Mouse (Mus musculus) heart, embryonic 10.5 days (tissue): Measurements from ENCODE around the gene Rpp25l. TPM values are rescaled to one million over a fixed set of nuclear protein-coding genes. Genes with fewer than 3 reads are reported as not detected.
"Not testable (repeated sequence)": the region's sequence is repeated elsewhere in the genome, so short reads cannot be mapped to it uniquely, and the experiment has no call there.

ENCODE experiments used
- DNase-seq: peaks from one replicate; pipeline ENCODE4 v3.0.0-alpha.2; 2017; ENCODE audit warnings: low spot score
- H3K27ac ChIP-seq: fragments of 300-500 bp; sonication (generic); 2 replicates; pipeline ENCODE4 v1.5.1; 2016; ENCODE audit warnings: mild to moderate bottlenecking
- H3K27me3 ChIP-seq: fragments of 300-500 bp; sonication (generic); 2 replicates; pipeline ENCODE4 v1.6.1; 2016; ENCODE audit warnings: mild to moderate bottlenecking; ENCODE audit not compliant: poor library complexity, insufficient read depth, severe bottlenecking
- H3K36me3 ChIP-seq: fragments of 300-500 bp; sonication (generic); 2 replicates; pipeline ENCODE4 v1.6.1; 2016; ENCODE audit warnings: mild to moderate bottlenecking, moderate library complexity
- H3K4me1 ChIP-seq: fragments of 300-500 bp; sonication (generic); 2 replicates; pipeline ENCODE4 v1.6.1; 2016; ENCODE audit warnings: mild to moderate bottlenecking
- H3K4me3 ChIP-seq: fragments of 300-500 bp; sonication (generic); 2 replicates; pipeline ENCODE4 v1.5.1; 2016; ENCODE audit warnings: mild to moderate bottlenecking, moderate library complexity
- H3K9me3 ChIP-seq: fragments of 300-500 bp; sonication (generic); 2 replicates; pipeline ENCODE4 v1.6.1; 2016; ENCODE audit warnings: mild to moderate bottlenecking, moderate library complexity
- WGBS: fragments of 180-500 bp; shearing (Covaris S2); methylation state at CpG from one replicate; pipeline ENCODE4 v1.1.7; 2016; 5-methylcytosine and 5-hydroxymethylcytosine counted together
- polyA plus RNA-seq: library from polyadenylated mRNA; unstranded; fragments of >200 nt; fragmentation: Nextera tagmentation; extraction: Ambion mirVana; gene quantifications from 2 replicates; pipeline ENCODE4 v1.2.1, GENCODE M21; 2016

Rpp25l gene
- 54.5 and 71.3 TPM in 2 replicates for polyA plus RNA-seq

DNA sequence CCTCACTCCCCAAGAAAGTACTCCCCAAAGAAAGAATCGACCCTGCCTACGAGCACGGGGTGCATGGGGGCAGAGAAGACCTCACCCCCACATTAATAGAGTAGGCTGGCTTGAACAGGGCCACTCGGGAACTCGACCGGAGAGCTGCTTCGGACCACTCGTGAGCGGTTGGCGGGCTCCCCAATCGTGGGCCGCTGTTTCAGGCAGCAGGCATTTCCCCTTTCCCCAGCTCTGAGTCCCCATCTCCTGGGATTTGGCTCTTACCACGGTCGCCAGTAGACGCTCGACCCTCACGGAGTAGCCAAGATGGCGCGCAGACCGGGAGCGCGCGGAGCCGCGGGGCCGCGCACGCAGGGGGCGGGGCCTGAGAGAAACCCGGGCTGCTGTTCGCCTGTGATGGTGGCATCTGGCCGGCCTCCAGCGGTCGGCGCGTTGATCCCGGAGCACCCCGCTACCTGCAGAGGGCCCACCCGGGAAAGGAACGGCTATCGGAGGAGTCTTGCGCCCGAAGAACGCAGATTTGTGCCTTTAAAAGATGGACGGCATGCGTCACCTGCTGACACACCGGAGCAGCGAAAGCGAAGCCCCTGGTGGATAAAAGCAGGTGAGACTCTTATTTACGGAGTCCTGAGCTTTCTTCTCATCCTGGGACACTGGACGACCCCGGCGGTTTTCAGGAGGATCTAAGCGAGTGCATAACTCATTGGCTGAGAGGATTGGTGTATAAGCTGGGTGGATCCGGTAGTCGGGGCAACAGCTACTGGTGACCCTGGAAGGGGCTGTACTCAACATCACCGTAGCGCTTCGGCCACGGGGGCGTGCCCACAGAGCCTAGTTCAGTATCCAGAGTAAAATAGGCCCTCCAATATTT lies at the start of gene Rpp25l:
Gene Rpp25l (minus strand): TSS at position 338 of the 871 bp plus-strand sequence.
- DNase-seq, result peak; percentile 94
- H3K36me3 ChIP-seq, result peaks cover 45% of the 10 kb centered on the region
- WGBS, result under 1% methylated on average over 61 of the region's 61 CpGs
- H3K4me1 ChIP-seq, result peaks cover 23% of the 10 kb centered on the region
- no peaks in the 10 kb centered on the region for H3K27me3 ChIP-seq
- H3K4me3 ChIP-seq, result peak within 1 kb of the TSS; percentile 79
- H3K9me3 ChIP-seq, result no peaks in the 10 kb centered on the region
- H3K27ac ChIP-seq, result peak within 1 kb of the TSS; percentile 95

DNA sequence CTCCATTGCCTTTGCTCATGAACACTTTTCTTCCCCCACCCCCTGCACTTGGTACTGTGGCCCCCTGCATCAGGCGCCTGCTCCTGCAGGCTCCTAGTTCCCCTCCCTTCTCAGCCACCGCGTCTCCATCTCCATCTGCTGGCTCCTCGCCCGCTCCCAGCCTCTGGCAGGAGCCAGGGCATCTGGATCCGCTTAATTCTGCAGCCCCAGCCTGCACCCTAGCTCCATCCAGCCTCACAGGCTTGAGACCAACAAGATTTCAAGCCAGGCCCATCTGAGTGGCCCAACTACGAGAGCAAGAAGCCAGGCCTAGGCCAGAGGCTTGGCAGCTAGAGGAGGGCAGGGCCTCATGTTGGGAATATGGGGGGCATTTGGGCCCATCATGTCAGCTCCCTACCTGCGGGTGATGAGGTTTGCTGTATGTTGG lies 49.4 kb upstream of the Rpp25l start:
- peak overlapping the region; percentile 57 for H3K4me3 ChIP-seq
- peaks cover 25% of the 10 kb centered on the region for H3K36me3 ChIP-seq
- 47% methylated on average over 8 of the region's 8 CpGs for WGBS
- H3K27me3 ChIP-seq, DNase-seq, H3K9me3 ChIP-seq: not testable (repeated sequence)
- H3K4me1 ChIP-seq, result peaks cover 45% of the 10 kb centered on the region
- H3K27ac ChIP-seq, result peak overlapping the region; percentile 90

DNA sequence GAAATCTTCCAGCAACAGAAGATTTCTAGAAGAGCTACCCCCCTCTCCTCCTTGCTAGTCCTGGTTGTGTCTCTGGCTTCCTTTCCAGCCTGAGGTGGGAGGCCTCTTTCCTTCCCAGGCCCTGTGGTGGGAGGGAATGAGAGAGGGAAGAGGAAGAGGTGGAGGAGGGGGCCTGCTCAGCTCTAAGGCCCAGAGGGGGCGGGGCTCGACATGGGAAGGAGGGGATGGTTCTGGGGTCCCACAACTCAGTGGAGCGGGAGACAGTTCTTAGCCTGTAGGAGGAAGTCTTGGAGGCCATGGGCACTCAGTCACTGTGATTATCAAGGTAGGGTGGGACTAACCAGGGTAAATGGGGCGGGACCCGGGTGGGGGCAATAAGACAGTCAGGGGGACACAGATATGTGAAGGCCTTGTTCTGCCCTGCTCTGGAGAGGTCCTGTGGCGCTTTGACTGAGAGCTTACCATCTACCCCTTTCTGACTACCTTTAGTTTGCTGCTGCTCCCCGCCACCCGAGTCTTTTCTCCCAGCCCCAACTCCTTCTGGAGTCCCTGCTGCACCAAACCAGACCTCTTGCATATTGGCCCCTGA lies 48.9 kb upstream of the Rpp25l start:
- WGBS, result 34% methylated on average over 8 of the region's 8 CpGs
- Histone ChIP-seq H3K36me3 (peaks cover 25% of the 10 kb centered on the region), H3K27me3 (no peaks in the 10 kb centered on the region), H3K4me1 (peaks cover 45% of the 10 kb centered on the region), H3K4me3 (peak overlapping the region; percentile 57), H3K27ac (peak overlapping the region; percentile 90), H3K9me3 (no peaks in the 10 kb centered on the region)
- no peak for DNase-seq

DNA sequence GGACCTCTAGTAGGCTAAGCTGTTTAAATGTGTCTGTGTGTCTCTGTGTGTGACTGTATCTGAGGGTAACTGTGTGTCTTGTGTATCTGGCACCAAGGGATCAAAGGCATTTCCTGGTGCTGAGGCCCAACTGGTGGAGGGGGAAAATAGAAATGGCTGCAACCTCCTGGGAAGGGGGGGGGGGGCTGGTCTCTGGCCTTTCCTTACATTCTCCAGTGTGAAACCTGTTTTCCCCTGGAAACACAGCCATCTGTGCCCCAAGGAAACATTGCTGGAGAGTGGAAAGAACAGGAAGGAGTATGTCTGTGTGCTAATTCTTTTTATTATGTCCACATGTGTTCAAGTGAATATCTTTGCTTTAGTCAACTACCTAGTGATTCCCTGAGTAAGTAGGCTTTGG lies 48.3 kb upstream of the Rpp25l start:
- no peak for DNase-seq
- H3K36me3 ChIP-seq, result peaks cover 26% of the 10 kb centered on the region
- no peaks in the 10 kb centered on the region for H3K9me3 ChIP-seq
- no peaks in the 10 kb centered on the region for H3K27me3 ChIP-seq
- peak overlapping the region; percentile 57 for H3K4me3 ChIP-seq
- H3K4me1 ChIP-seq, result peaks cover 48% of the 10 kb centered on the region
- H3K27ac ChIP-seq, result peak overlapping the region; percentile 90

DNA sequence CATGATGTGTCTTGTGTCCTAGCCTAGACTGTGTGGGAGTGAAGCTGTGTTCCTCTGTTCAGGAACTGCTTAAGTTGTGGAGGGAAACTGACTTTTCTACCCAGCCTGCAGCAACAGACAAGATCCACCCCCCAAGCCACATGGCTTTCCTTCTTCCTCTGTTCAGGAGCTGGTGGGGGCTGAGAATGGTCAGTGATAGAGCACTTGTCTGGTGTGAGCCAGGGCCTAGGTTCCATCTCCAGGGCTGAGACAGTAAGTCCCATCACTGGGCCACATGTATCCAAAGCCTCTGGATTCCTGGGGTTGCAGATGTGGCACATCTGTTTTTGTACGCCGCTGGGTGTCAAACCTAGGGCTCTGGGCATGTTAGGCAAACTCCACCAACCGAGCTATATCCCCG lies 47.6 kb upstream of the Rpp25l start:
- Histone ChIP-seq H3K27ac (peak overlapping the region; percentile 90), H3K9me3 (no peaks in the 10 kb centered on the region), H3K4me1 (peaks cover 55% of the 10 kb centered on the region), H3K36me3 (peaks cover 27% of the 10 kb centered on the region), H3K27me3 (no peaks in the 10 kb centered on the region), H3K4me3 (peak overlapping the region; percentile 57)
- no peak for DNase-seq
- WGBS, result 89% methylated on average over 4 of the region's 4 CpGs

DNA sequence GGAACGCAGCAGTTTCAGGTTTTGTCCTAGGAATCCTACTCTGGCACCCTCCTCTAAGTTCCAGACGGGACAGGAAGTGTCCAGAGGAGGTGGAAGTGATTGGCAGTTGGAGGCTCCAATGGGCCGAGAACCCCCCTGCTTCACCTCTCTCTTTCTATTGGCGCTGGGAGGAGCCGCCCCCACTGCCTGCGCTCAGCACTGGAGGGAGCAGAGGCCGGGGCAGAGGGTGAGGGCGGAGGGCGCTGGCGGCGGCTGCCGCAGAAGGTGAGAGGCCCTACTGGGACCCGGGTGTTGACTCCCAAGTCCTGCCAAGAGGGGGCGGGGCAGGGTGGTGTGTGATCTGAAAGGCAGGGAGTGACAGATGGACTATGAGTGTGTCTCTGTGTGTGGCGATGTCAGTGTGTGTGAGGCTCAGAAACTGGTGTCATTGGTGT lies 47.0 kb upstream of the Rpp25l start:
- Histone ChIP-seq H3K4me1 (peaks cover 55% of the 10 kb centered on the region), H3K4me3 (peak overlapping the region; percentile 57), H3K9me3 (no peaks in the 10 kb centered on the region), H3K27me3 (no peaks in the 10 kb centered on the region), H3K36me3 (peaks cover 24% of the 10 kb centered on the region), H3K27ac (peak overlapping the region; percentile 90)
- 1% methylated on average over 15 of the region's 15 CpGs for WGBS
- peak; percentile 98 for DNase-seq

DNA sequence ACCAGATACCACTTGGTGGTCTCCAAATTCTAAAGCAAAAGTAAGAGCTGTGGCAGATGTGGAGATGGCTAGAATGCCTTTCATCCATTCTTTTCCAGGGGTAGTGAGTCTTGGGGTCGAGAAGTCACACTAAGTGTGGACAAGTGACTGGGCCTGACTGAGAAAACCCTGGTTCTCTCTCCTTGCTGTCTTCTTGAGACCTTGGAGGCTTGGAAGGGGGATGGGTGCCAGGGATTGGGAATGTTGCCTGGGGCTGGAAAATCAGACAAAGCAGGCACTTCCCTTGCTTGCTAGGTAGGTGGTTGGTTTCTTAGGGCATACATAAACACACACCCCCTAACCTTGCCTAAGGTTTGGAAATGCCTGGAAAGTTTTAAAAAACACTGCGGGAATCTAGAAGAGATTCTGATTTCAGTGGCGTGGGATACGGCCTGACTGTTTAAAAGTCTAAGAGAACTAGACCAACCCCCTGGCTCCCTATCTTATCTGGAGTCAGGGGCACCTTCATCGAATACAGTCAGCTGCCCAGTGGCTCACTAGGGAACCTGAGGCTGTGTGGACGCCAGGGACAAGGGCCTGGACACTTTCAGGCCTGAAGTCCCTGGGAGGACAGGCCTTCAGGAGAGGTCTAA lies 46.4 kb upstream of the Rpp25l start:
- peaks cover 24% of the 10 kb centered on the region for H3K36me3 ChIP-seq
- WGBS, result 13% methylated on average over 6 of the region's 6 CpGs
- H3K4me3 ChIP-seq, result peak overlapping the region; percentile 57
- H3K27ac ChIP-seq, result peak overlapping the region; percentile 90
- peaks cover 58% of the 10 kb centered on the region for H3K4me1 ChIP-seq
- no peaks in the 10 kb centered on the region for H3K27me3 ChIP-seq
- DNase-seq, result peak; percentile 76
- H3K9me3 ChIP-seq, result no peaks in the 10 kb centered on the region

DNA sequence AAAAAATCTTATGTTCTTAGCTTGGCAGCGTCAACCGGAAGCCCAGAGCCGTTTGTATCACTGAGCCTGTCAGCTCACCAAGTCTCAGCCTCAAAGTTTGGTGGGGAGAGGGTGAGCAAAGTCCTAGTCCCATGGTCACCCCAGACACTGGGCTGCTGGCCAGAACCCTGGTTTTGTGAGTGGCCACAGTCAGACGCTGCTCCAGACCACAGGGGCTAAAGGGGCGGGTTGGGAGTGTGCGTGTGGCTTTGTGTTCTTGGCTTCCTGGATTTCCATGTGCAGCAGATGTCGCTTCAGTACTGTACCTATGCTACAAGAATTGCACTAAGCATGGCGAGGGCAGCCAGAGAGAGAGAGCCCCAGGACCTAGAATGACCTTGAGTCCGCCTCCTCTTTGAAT lies 45.9 kb upstream of the Rpp25l start:
- peaks cover 24% of the 10 kb centered on the region for H3K36me3 ChIP-seq
- no peaks in the 10 kb centered on the region for H3K9me3 ChIP-seq
- peak overlapping the region; percentile 90 for H3K27ac ChIP-seq
- WGBS, result 69% methylated on average over 9 of the region's 9 CpGs
- peaks cover 61% of the 10 kb centered on the region for H3K4me1 ChIP-seq
- no peaks in the 10 kb centered on the region for H3K27me3 ChIP-seq
- DNase-seq, result peak; percentile 72
- H3K4me3 ChIP-seq, result peak overlapping the region; percentile 57; the same call in 1 of the 2 replicates

DNA sequence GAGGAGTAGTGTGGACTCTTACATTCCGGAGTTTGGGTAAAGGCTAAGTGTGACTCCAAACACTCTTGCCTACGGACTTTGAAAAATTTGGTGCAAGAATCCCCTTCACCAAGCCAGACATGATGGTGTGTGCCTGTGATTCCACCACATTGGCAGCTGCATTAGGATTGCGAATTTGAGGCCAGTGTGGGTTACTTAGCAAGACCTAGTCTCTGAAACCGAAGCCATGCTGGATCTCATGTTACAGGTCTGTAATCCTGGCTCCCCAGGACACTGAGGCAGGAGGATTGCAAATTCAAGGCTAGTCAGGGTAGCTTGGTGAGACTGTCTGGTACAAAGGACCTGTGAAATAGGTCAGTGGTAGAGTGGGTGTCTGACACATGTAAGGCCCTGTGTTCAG lies 45.4 kb upstream of the Rpp25l start:
- Histone ChIP-seq H3K27me3 (no peaks in the 10 kb centered on the region), H3K4me3 (no peak overlapping the region), H3K9me3 (no peaks in the 10 kb centered on the region), H3K36me3 (peaks cover 24% of the 10 kb centered on the region), H3K27ac (no peak overlapping the region), H3K4me1 (peaks cover 61% of the 10 kb centered on the region)
- 91% methylated on average over 4 of the region's 4 CpGs for WGBS
- DNase-seq, result peak; percentile 70

DNA sequence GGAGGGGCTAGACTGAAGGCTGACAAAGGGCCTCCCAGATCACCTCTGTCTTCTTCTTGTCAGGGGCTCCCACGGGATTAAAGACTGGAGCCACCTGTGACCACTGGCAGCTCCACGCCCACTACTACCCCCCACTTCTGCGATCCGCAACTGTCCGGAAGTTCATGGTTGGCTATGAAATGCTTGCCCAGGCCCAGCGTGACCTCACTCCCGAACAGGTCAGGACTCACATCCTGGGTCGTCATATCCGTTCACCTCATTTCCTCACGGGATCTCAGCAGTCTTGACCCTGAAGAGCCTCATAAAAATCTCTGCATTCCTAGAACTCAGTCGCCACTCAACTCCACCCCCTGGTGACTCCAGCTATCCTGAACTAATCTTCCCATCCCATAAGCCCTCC lies 44.7 kb upstream of the Rpp25l start:
- Histone ChIP-seq H3K4me3 (no peak overlapping the region), H3K27ac (no peak overlapping the region), H3K27me3 (no peaks in the 10 kb centered on the region), H3K4me1 (peaks cover 61% of the 10 kb centered on the region), H3K9me3 (no peaks in the 10 kb centered on the region), H3K36me3 (peaks cover 24% of the 10 kb centered on the region)
- DNase-seq, result no peak
- 83% methylated on average over 11 of the region's 11 CpGs for WGBS

DNA sequence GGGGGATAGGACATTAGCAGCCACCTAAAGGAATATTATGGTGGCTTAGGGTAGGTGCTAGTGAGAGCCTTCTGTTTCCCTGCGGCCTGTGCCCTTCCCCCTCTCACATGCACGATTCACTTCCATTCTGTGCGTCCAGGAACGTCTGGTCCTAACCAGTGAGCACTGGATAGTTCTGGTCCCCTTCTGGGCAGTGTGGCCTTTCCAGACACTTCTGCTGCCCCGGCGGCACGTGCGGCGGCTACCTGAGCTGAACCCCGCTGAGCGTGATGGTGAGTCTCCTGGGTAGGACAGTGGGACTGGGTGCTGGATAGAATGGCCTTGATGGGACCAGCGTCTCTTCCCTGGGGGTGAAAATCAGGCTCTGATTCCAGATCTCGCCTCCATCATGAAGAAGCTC lies 44.0 kb upstream of the Rpp25l start:
- Histone ChIP-seq H3K27me3 (no peaks in the 10 kb centered on the region), H3K4me3 (no peak overlapping the region), H3K9me3 (no peaks in the 10 kb centered on the region), H3K36me3 (peaks cover 24% of the 10 kb centered on the region), H3K27ac (no peak overlapping the region), H3K4me1 (peaks cover 54% of the 10 kb centered on the region)
- peak; percentile 72 for DNase-seq
- 91% methylated on average over 13 of the region's 13 CpGs for WGBS

DNA sequence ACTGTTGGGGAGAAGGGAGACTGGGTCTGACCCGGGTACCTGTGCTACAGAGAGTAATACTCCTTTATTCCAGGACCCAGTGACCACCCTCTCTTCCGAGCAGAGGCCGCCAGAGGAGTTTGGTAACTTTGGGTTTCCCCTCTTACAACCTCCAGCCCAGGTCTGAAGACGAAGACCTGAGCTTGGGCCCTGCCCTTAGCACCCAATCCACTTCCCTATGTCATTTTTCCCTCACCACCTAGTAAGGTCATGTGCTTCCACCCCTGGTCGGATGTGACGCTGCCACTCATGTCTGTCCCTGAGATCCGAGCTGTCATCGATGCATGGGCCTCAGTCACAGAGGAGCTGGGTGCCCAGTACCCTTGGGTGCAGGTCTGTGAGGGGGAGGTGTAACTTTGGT lies 43.1 kb upstream of the Rpp25l start:
- DNase-seq, result peak; percentile 76
- 73% methylated on average over 8 of the region's 8 CpGs for WGBS
- Histone ChIP-seq H3K4me3 (peak overlapping the region; percentile 70), H3K27me3 (peaks cover 6% of the 10 kb centered on the region; the same call in 1 of the 2 replicates), H3K4me1 (peaks cover 45% of the 10 kb centered on the region), H3K27ac (peak overlapping the region; percentile 93), H3K9me3 (no peaks in the 10 kb centered on the region), H3K36me3 (peaks cover 24% of the 10 kb centered on the region)
